Mouse (Mus musculus) CH12.LX (cell line): ENCODE data around the gene Herc2. TPM values are rescaled to one million over a fixed set of nuclear protein-coding genes. Genes with fewer than 3 reads are reported as not detected.

Source experiments
- DNase-seq: peaks from one replicate; pipeline ENCODE4 v3.0.0-alpha.2; 2013; ENCODE audit errors: extremely low read depth
- H3K27ac ChIP-seq: 2 replicates; pipeline ENCODE4 v1.5.1; 2012; ENCODE audit warnings: low read depth, mild to moderate bottlenecking, control low read depth, moderate library complexity; ENCODE audit not compliant: insufficient read depth
- H3K27me3 ChIP-seq: replicated peaks from 2 replicates; pipeline ENCODE3; 2012; ENCODE audit warnings: inconsistent platforms
- H3K36me3 ChIP-seq, 2 experiments: replicated peaks in 1 of 2; 2 replicates each; pipeline versions ENCODE3 to v1.6.1; 2012; ENCODE audit warnings: inconsistent platforms in 1 of 2, low read length in 1 of 2, mild to moderate bottlenecking in 1 of 2, mixed read lengths in 1 of 2, moderate library complexity in 1 of 2; ENCODE audit not compliant: control insufficient read depth in 1 of 2, insufficient read depth in 1 of 2
- H3K4me1 ChIP-seq, 2 experiments: 2 replicates each; pipeline ENCODE4 v1.6.1; 2012; ENCODE audit warnings: inconsistent platforms in 1 of 2, moderate library complexity in 1 of 2; ENCODE audit not compliant: insufficient read depth in 2 of 2, control insufficient read depth in 1 of 2
- H3K4me2 ChIP-seq: 2 replicates; pipeline ENCODE4 v1.6.1; 2012; ENCODE audit warnings: low read depth, mild to moderate bottlenecking, control low read depth; ENCODE audit not compliant: poor library complexity, insufficient read depth, severe bottlenecking
- H3K4me3 ChIP-seq, 3 experiments: fragments of 150-350 bp in 1 of 3; sonication (generic) in 1 of 3; replicated peaks in 1 of 3; 2 replicates each; pipeline versions ENCODE3 to v1.5.1; 2011 to 2012; ENCODE audit warnings: low read depth in 2 of 3, low read length in 2 of 3, mild to moderate bottlenecking in 2 of 3, moderate library complexity in 2 of 3, control low read depth in 1 of 3, improper control_type of control experiment in 1 of 3, inconsistent platforms in 1 of 3, mixed read lengths in 1 of 3; ENCODE audit not compliant: poor library complexity in 1 of 3
- H3K79me2 ChIP-seq: replicated peaks from 2 replicates; pipeline ENCODE4 v1.6.1; 2012; ENCODE audit warnings: mild to moderate bottlenecking, moderate library complexity; ENCODE audit not compliant: control insufficient read depth, poor library complexity, insufficient read depth, severe bottlenecking; ENCODE audit errors: extremely low read depth
- H3K9ac ChIP-seq: 2 replicates; pipeline ENCODE4 v1.6.1; 2012; ENCODE audit warnings: low read depth, mild to moderate bottlenecking, control low read depth, moderate library complexity; ENCODE audit not compliant: insufficient read depth
- H3K9me3 ChIP-seq: replicated peaks from 2 replicates; pipeline ENCODE3; 2012; ENCODE audit warnings: low read length, inconsistent platforms, mixed read lengths
- CHD2 ChIP-seq: IDR thresholded peaks from 2 replicates; pipeline ENCODE4 v1.6.1; 2011; ENCODE audit warnings: low read length, improper control_type of control experiment
- CTCF ChIP-seq, 2 experiments: IDR thresholded peaks in 1 of 2; conservative IDR thresholded peaks in 1 of 2; 2 replicates each; pipeline ENCODE4 v1.5.1; 2011 to 2012; ENCODE audit warnings: low read depth in 2 of 2, low read length in 2 of 2, improper control_type of control experiment in 1 of 2, inconsistent platforms in 1 of 2, mild to moderate bottlenecking in 1 of 2, moderate library complexity in 1 of 2
- ELF1 ChIP-seq: IDR thresholded peaks from 2 replicates; pipeline ENCODE4 v1.6.1; 2014; ENCODE audit warnings: low read depth, mild to moderate bottlenecking, inconsistent platforms, low read length, improper control_type of control experiment
- ETS1 ChIP-seq: conservative IDR thresholded peaks from 2 replicates; pipeline ENCODE4 v1.6.1; 2012; ENCODE audit warnings: low read depth, mild to moderate bottlenecking, inconsistent platforms, low read length, improper control_type of control experiment, moderate library complexity
- GABPA ChIP-seq: IDR thresholded peaks from 2 replicates; pipeline ENCODE4 v1.6.1; 2012; ENCODE audit warnings: low read depth, low read length, improper control_type of control experiment, inconsistent platforms; ENCODE audit not compliant: insufficient replicate concordance
- HCFC1 ChIP-seq: IDR thresholded peaks from 2 replicates; pipeline ENCODE4 v1.6.1; 2012; ENCODE audit warnings: low read depth, mild to moderate bottlenecking, inconsistent platforms, low read length, improper control_type of control experiment
- IRF4 ChIP-seq: IDR thresholded peaks from 2 replicates; pipeline ENCODE4 v1.6.1; 2014; ENCODE audit warnings: low read depth, mild to moderate bottlenecking, inconsistent platforms, low read length, improper control_type of control experiment
- KAT2A ChIP-seq: IDR thresholded peaks from 2 replicates; pipeline ENCODE4 v1.6.1; 2012; ENCODE audit warnings: low read length, improper control_type of control experiment, inconsistent platforms; ENCODE audit not compliant: insufficient replicate concordance
- MAFK ChIP-seq: IDR thresholded peaks from 2 replicates; pipeline ENCODE4 v1.6.1; 2011; ENCODE audit warnings: low read length, improper control_type of control experiment; ENCODE audit not compliant: insufficient replicate concordance
- MAX ChIP-seq: IDR thresholded peaks from 2 replicates; pipeline ENCODE4 v1.6.1; 2011; ENCODE audit warnings: low read length, improper control_type of control experiment
- MAZ ChIP-seq: IDR thresholded peaks from 2 replicates; pipeline ENCODE4 v1.6.1; 2012; ENCODE audit warnings: low read depth, mild to moderate bottlenecking, inconsistent platforms, low read length, improper control_type of control experiment, moderate library complexity
- MXI1 ChIP-seq: IDR thresholded peaks from 2 replicates; pipeline ENCODE4 v1.6.1; 2011; ENCODE audit warnings: mild to moderate bottlenecking, low read depth, low read length, improper control_type of control experiment
- NELFE ChIP-seq: IDR thresholded peaks from 2 replicates; pipeline ENCODE4 v1.6.1; 2011; ENCODE audit warnings: low read depth, low read length, improper control_type of control experiment
- NRF1 ChIP-seq: IDR thresholded peaks from 2 replicates; pipeline ENCODE4 v1.6.1; 2014; ENCODE audit warnings: low read depth, mild to moderate bottlenecking, inconsistent platforms, low read length, improper control_type of control experiment, moderate library complexity
- PAX5 ChIP-seq: IDR thresholded peaks from 2 replicates; pipeline ENCODE4 v1.6.1; 2012; ENCODE audit warnings: low read length, inconsistent platforms, mixed read lengths
- POLR2A ChIP-seq: IDR thresholded peaks from 2 replicates; pipeline ENCODE4 v1.6.1; 2011; ENCODE audit warnings: low read depth, mild to moderate bottlenecking, improper control_type of control experiment, low read length
- POLR2AphosphoS2 ChIP-seq: IDR thresholded peaks from 2 replicates; pipeline ENCODE4 v1.6.1; 2011; ENCODE audit warnings: low read depth, low read length, improper control_type of control experiment
- SIN3A ChIP-seq: IDR thresholded peaks from 2 replicates; pipeline ENCODE4 v1.6.1; 2012; ENCODE audit warnings: low read length, improper control_type of control experiment, inconsistent platforms
- TBP ChIP-seq: conservative IDR thresholded peaks from 2 replicates; pipeline ENCODE4 v1.6.1; 2011; ENCODE audit warnings: low read depth, low read length, improper control_type of control experiment
- TCF12 ChIP-seq: IDR thresholded peaks from 2 replicates; pipeline ENCODE4 v1.6.1; 2014; ENCODE audit warnings: low read depth, mild to moderate bottlenecking, inconsistent platforms, low read length, improper control_type of control experiment
- UBTF ChIP-seq: IDR thresholded peaks from 2 replicates; pipeline ENCODE4 v1.6.1; 2012; ENCODE audit warnings: low read depth, mild to moderate bottlenecking, inconsistent platforms, low read length, improper control_type of control experiment, moderate library complexity
- USF2 ChIP-seq: conservative IDR thresholded peaks from 2 replicates; pipeline ENCODE4 v1.6.1; 2011; ENCODE audit warnings: low read depth, low read length, improper control_type of control experiment
- ZMIZ1 ChIP-seq: IDR thresholded peaks from 2 replicates; pipeline ENCODE4 v1.6.1; 2012; ENCODE audit warnings: low read depth, mild to moderate bottlenecking, inconsistent platforms, low read length, improper control_type of control experiment
- dilution Hi-C: fragments of 300-500 bp; cut with MboI; formaldehyde crosslinking; loops from 2 replicates; pipeline ENCODE4 v1.14.3; 2020; ENCODE audit warnings: low sequenced_read_pairs; ENCODE audit not compliant: extremely low pct_unique_long_range_greater_than_20kb, extremely low pct_ligation_motif_present
- in situ Hi-C: fragments of 300-500 bp; cut with MboI; formaldehyde crosslinking; loops from 3 replicates; pipeline ENCODE4 v1.14.3; 2019; ENCODE audit warnings: low sequenced_read_pairs, low pct_ligation_motif_present, low pct_unique_long_range_greater_than_20kb, mixed read lengths
- polyA plus RNA-seq: library from polyadenylated mRNA; unstranded; fragments of >175 nt; gene quantifications from 2 replicates; pipeline ENCODE4 v1.2.1, GENCODE M21; 2012; ENCODE audit warnings: low read depth; ENCODE audit not compliant: insufficient read length
- total RNA-seq, 2 experiments: library from RNA; depleted of rRNA; stranded (reverse); fragments of 300-350 nt in 1 of 2; fragments of >200 nt in 1 of 2; gene quantifications; 2 replicates each; pipeline ENCODE4 v1.2.3; 2012 to 2014

Herc2 gene
- 15.9 and 18.2 TPM in 2 replicates for total RNA-seq (2012; rRNA removed)
- total RNA-seq (2014; rRNA removed), result 9.4 and 9.7 TPM in 2 replicates
- 22.8 and 27.6 TPM in 2 replicates for polyA plus RNA-seq

- H3K4me3 ChIP-seq, result peak within 1 kb of the TSS; percentile 83 to 92 (median 89)
- H3K27ac ChIP-seq, result peak within 1 kb of the TSS; percentile 5; the same call in 1 of the 2 replicates
- peaks cover 9 to 24% of the 10 kb centered on the region in 2 experiments; a peak in 3 of 4 replicates for H3K4me1 ChIP-seq
- peaks cover 0 to 8% of the 10 kb centered on the region in 2 experiments for H3K36me3 ChIP-seq
- peak; percentile 99 for TF ChIP-seq UBTF
- TF ChIP-seq MXI1, result peak; percentile 87; the same call in 1 of the 2 replicates
- TF ChIP-seq ETS1, result no peak
- TF ChIP-seq USF2, result no peak
- no peak for TF ChIP-seq IRF4
- TF ChIP-seq TCF12, result peak; percentile 92
- TF ChIP-seq NRF1, result peak; percentile 83
- TF ChIP-seq KAT2A, result peak; percentile 79; the same call in 1 of the 2 replicates
- TF ChIP-seq MAZ, result 0 out of 2 replicates have a peak, but pooled peaks have one; percentile 6
- peak; percentile 95 for TF ChIP-seq ELF1
- peak; percentile 53; the same call in 1 of the 2 replicates for TF ChIP-seq TBP
- TF ChIP-seq POLR2AphosphoS2, result 0 out of 2 replicates have a peak, but pooled peaks have one; percentile 55
- peak; percentile 70; the same call in 1 of the 2 replicates for TF ChIP-seq MAX
- peak; percentile 93 for TF ChIP-seq CHD2
- TF ChIP-seq MAFK, result no peak
- no peak for TF ChIP-seq CTCF (conservative IDR thresholded peaks at IDR 0.05 in 1 of 2, IDR thresholded peaks at IDR 0.05 in 1 of 2; ENCODE audit: low read depth in 2 of 2, low read length in 2 of 2)
- peak; percentile 94 for TF ChIP-seq POLR2A
- TF ChIP-seq GABPA, result no peak; the same call in 1 of the 2 replicates
- no peak for TF ChIP-seq PAX5
- TF ChIP-seq HCFC1, result peak; percentile 81
- TF ChIP-seq SIN3A, result peak; percentile 65; the same call in 1 of the 2 replicates
- peak; percentile 83; the same call in 1 of the 2 replicates for TF ChIP-seq ZMIZ1
- peak; percentile 7; the same call in 1 of the 2 replicates for TF ChIP-seq NELFE
- dilution Hi-C loops, result no loop called here
- H3K9me3 ChIP-seq, result no peaks in the 10 kb centered on the region
- peak within 1 kb of the TSS; percentile 99 for H3K4me2 ChIP-seq
- H3K79me2 ChIP-seq, result peaks cover 10% of the 10 kb centered on the region
- H3K9ac ChIP-seq, result peak within 1 kb of the TSS; percentile 72
- in situ Hi-C loops, result loop anchor here (10.0 kb wide), 1 partner anchor 65 kb away; no protein-coding TSS in a partner anchor
- H3K27me3 ChIP-seq, result no peaks in the 10 kb centered on the region
- DNase-seq, result peak; percentile 99
These were observed at the start of gene Herc2 for GRCm38 (mm10) chr7:56049831-56050321. Gene Herc2, plus strand, starts transcription at chr7:56050196.
